Mouse (Mus musculus) lung, embryonic 15.5 days (tissue): ENCODE measurements at regions not wholly inside any gene's neighbourhood (a gene's known extent, or its start where the extent isn't known, plus 50 kb on each side); places are given as distances from the start of the nearest gene placed in this dataset.
A peak's percentile ranks its signal among the peaks of the same experiment; 100 is the strongest.

ENCODE experiments used
- ATAC-seq: fragments of 200-750 bp; cut with Nextera tagmentation; 2 replicates; pipeline ENCODE4 v1.8.0; 2017; ENCODE audit warnings: moderate number of reproducible peaks, borderline replicate concordance; ENCODE audit not compliant: low FRiP score, low TSS enrichment; ENCODE audit errors: extremely low read depth
- H3K27ac ChIP-seq: fragments of 300-500 bp; sonication (generic); 2 replicates; pipeline ENCODE4 v1.5.1; 2015; ENCODE audit warnings: moderate library complexity, mild to moderate bottlenecking, inconsistent platforms
- H3K27me3 ChIP-seq: fragments of 300-500 bp; sonication (generic); 2 replicates; pipeline ENCODE4 v1.6.1; 2015; ENCODE audit warnings: inconsistent platforms
- H3K36me3 ChIP-seq: fragments of 300-500 bp; sonication (generic); 2 replicates; pipeline ENCODE4 v1.6.1; 2015; ENCODE audit warnings: inconsistent platforms
- H3K4me1 ChIP-seq: fragments of 300-500 bp; sonication (generic); 2 replicates; pipeline ENCODE4 v1.6.1; 2015; ENCODE audit warnings: inconsistent platforms
- H3K4me2 ChIP-seq: fragments of 300-500 bp; sonication (generic); 2 replicates; pipeline ENCODE4 v1.6.1; 2015; ENCODE audit warnings: inconsistent platforms, mild to moderate bottlenecking, moderate library complexity
- H3K4me3 ChIP-seq: fragments of 300-500 bp; sonication (generic); 2 replicates; pipeline ENCODE4 v1.5.1; 2015; ENCODE audit warnings: mild to moderate bottlenecking, inconsistent platforms
- H3K9ac ChIP-seq: fragments of 300-500 bp; sonication (generic); 2 replicates; pipeline ENCODE4 v1.6.1; 2015; ENCODE audit warnings: inconsistent platforms
- H3K9me3 ChIP-seq: fragments of 300-500 bp; sonication (generic); 2 replicates; pipeline ENCODE4 v1.6.1; 2016; ENCODE audit warnings: inconsistent platforms
- WGBS: fragments of 180-500 bp; shearing (Covaris S2); methylation state at CpG from one replicate; pipeline ENCODE4 v1.1.7; 2015; 5-methylcytosine and 5-hydroxymethylcytosine counted together

DNA sequence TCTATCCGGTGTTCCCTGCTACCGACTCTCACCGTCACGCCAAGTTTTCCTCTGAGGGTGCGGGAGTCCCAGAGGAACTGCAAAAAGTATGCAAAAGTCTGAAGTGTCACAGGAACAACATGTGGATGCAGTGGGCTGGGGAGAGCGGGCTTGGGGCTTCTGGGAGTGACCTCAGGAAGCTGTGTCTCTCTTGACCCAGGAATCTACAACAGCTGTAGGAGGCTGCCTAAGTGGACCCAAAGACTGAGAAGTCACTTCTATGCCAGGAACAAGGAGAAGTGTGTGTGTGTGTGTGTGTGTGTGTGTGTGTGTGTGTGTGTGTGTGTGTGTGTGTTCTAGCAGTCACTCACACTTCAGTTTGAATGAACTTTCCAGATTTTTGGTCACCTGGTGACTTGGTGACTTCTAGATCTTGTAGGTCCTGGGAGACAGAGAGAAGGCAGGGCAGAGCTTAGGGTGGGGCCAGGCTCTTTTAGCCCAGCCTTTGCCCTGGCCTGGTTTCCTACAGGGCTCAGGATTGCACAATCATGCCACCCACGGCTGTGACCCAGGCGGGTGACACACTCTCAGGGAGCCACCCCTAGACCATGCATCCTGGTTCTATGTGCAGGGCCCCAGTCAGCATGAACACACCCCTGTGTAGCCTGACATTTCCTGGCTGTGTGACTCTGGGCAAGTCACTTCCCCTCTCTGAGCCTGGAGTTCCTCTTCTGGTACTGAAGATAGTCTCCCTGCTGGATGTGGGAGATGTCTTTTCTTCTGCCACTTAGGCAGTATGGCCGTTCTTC is 70.2 kb upstream of the Tmem189 start:
- no peak overlapping the region for H3K4me2 ChIP-seq
- peaks cover 44% of the 10 kb centered on the region for H3K4me1 ChIP-seq
- no peak overlapping the region for H3K4me3 ChIP-seq
- 78% methylated on average over 9 of the region's 9 CpGs for WGBS
- H3K27ac ChIP-seq, result peak overlapping the region; percentile 9; the same call in 1 of the 2 replicates
- no peak for ATAC-seq
- H3K36me3 ChIP-seq, result no peaks in the 10 kb centered on the region
- no peaks in the 10 kb centered on the region for H3K27me3 ChIP-seq
- no peak overlapping the region for H3K9ac ChIP-seq
- H3K9me3 ChIP-seq, result no peaks in the 10 kb centered on the region

DNA sequence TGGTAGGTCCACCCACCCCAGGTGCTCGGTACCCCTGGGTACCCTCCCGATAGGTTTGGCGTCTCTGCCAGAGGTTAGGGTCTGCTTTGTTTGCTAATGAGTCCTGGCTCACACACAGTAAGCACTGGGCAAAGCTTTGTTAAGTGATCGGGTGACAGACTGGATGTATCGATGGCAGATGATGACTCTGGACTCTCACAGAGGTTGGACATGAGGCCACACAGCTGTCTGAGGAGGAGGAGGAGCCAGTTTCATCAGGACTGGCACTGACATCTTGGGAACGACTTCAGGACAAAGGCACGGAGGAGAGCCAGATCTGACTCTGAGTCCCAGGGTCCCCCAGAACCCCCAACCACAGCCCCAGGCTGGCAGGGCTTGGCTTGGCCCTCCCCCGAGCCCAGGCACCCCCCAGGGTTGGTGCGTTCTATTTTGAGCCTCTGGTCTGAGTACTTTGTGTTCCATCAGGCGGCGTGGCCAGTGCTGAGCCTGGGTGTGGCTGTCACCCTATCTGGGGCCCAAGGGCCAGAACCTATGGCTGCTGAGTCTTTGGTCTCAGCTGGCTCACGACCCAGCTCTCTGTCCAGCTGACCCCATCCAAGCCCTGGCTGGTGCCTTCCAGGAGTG is 67.6 kb upstream of the Tmem189 start:
- Histone ChIP-seq H3K27ac (0 out of 2 replicates have a peak overlapping the region, but pooled peaks have one; percentile 35), H3K36me3 (no peaks in the 10 kb centered on the region), H3K9ac (no peak overlapping the region), H3K4me1 (peaks cover 41% of the 10 kb centered on the region), H3K9me3 (no peaks in the 10 kb centered on the region), H3K4me3 (no peak overlapping the region), H3K4me2 (no peak overlapping the region; the same call in 1 of the 2 replicates), H3K27me3 (no peaks in the 10 kb centered on the region)
- ATAC-seq, result 0 out of 2 replicates have a peak, but pooled peaks have one; percentile 21
- 34% methylated on average over 12 of the region's 12 CpGs for WGBS

DNA sequence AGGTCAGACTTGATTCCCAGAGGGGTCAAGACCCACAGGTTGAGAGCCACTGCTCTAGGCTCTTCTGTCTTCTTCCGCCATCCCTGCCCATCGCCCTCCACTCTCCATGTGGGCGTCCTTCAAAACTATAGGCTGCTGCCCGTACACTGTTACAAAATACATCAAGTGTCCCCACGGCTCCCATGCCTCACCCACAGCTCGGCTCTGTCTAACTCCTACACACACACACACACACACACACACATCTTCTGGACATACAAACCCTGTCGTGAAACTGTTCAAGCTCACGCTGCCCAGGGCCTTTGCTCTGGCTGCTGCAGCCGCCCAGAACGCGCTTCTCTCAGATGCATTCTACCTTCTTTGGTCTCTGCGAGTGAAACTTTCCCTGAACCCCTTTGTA is 67.1 kb upstream of the Tmem189 start:
- H3K4me3 ChIP-seq, result no peak overlapping the region
- 71% methylated on average over 12 of the region's 12 CpGs for WGBS
- no peak for ATAC-seq
- H3K36me3 ChIP-seq, result no peaks in the 10 kb centered on the region
- H3K4me1 ChIP-seq, result peaks cover 39% of the 10 kb centered on the region
- H3K9me3 ChIP-seq, result no peaks in the 10 kb centered on the region
- no peak overlapping the region for H3K9ac ChIP-seq
- no peak overlapping the region for H3K4me2 ChIP-seq
- H3K27me3 ChIP-seq, result no peaks in the 10 kb centered on the region
- H3K27ac ChIP-seq, result 0 out of 2 replicates have a peak overlapping the region, but pooled peaks have one; percentile 35

DNA sequence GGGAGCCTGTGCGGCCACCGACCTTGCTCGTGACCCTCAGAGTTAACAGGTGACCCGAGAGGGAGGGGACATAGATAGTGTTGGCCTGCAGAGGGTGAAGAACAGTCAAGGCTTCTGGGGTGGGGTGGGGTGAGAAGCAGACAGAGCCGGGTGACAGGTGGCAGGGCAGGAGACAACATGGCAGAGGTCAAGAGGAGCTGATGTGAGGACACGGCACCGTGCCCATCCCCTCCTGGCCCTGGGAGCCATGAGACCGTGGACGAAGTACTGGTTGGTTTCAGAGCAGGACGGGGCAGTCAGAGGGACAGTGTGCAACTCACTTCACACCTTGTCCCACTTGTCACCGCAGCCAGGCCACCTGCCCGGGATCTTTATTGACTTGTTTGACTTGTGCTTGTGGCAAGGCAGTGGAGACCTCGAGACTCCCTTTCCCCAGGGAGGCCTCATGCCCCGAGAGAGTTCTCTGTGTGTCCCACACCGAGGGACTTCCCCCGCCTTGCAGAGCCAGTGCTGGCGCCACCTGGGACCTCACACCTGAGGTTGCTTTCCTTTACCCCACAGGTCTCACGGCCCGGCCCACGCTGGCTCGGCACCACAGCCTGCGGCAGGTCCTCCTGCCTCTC is 65.4 kb upstream of the Tmem189 start:
- H3K27ac ChIP-seq, result no peak overlapping the region
- no peak overlapping the region for H3K4me2 ChIP-seq
- no peaks in the 10 kb centered on the region for H3K27me3 ChIP-seq
- no peak overlapping the region for H3K9ac ChIP-seq
- WGBS, result 54% methylated on average over 21 of the region's 22 CpGs
- no peak for ATAC-seq
- no peak overlapping the region for H3K4me3 ChIP-seq
- no peaks in the 10 kb centered on the region for H3K36me3 ChIP-seq
- no peaks in the 10 kb centered on the region for H3K9me3 ChIP-seq
- H3K4me1 ChIP-seq, result peaks cover 25% of the 10 kb centered on the region

DNA sequence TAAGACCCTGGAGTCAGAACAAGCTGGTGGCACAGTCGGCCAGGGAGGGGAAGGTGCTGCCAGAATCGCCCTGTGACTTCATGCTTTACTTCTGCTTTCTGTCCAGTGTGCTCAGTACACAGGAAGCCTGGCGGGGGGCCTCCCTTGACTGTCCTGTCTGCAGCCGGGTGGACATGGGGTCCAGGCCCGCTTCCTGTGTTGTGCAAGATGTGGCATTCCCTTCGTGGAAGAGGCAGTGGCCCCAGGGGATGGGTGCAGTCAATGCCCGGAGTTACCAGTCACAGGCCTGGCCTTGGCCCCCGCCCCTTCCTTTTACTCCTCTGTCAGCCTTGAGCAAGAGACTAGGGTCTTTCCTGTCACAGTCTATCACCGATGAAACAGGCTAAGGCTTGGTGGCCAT is 64.3 kb upstream of the Tmem189 start:
- Histone ChIP-seq H3K4me3 (no peak overlapping the region), H3K9ac (no peak overlapping the region), H3K27ac (no peak overlapping the region), H3K27me3 (no peaks in the 10 kb centered on the region), H3K36me3 (no peaks in the 10 kb centered on the region), H3K9me3 (no peaks in the 10 kb centered on the region), H3K4me2 (no peak overlapping the region), H3K4me1 (peaks cover 20% of the 10 kb centered on the region)
- 68% methylated on average over 9 of the region's 9 CpGs for WGBS
- peak; percentile 27; the same call in 1 of the 2 replicates for ATAC-seq

DNA sequence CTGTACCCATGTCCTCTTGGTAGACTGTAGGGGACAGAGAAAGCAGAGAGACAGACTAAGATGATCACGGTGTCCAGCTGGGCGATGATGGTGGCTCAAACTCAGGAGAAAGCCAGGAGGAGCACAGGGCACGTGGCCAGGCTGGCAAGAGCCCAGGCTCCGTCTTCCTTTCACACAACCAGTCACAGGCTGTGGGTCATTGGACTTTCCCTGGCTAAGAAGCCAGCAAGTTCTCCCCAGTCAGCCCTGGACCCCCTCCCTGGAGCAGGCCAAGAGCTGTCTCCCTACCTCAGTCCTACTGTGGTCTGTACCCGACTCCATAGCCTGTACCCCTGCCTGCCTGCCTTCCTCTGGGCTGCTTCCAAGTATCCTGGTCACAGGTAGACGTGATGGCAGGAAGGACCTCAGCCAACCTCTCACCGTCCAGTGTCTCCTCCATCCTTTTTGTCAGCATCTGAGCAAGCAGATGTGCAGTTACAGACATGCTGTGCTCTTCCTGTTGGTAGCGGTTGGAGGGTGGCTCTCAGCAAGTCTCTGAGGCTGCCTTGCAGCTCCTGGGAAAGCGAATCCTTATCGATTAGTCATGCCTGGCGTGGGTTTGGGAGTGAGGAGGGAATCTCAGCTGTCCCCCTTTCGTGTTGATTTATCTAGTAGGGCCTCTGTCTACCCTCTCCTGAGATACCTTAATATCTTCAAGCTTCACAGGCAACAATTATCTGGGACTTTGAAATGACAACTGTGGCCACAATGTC is 63.4 kb upstream of the Tmem189 start:
- Histone ChIP-seq H3K9ac (no peak overlapping the region), H3K4me2 (no peak overlapping the region), H3K27ac (no peak overlapping the region), H3K36me3 (no peaks in the 10 kb centered on the region), H3K27me3 (no peaks in the 10 kb centered on the region), H3K4me1 (peaks cover 19% of the 10 kb centered on the region), H3K4me3 (no peak overlapping the region), H3K9me3 (no peaks in the 10 kb centered on the region)
- WGBS, result 59% methylated on average over 12 of the region's 12 CpGs
- no peak for ATAC-seq

DNA sequence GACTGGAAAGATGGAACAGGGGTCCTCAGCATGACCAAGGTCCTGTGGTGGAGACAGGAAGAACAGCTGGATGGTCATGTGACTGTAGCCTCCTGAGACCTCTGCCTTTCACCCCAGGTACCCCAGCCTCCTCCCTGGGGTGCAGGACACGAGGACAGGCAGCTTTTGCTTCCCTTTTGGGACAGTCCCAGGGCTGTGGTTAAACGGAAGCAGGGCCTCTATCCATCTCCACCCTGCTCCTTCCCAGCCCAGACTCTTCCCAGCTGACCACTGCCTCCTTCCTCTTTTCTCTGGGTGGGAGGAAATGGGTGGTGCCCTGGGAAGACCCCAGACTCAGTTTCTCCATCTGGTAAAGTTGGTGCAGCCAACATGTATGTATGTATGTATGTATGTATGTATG is 62.0 kb upstream of the Tmem189 start:
- H3K4me1 ChIP-seq, result peaks cover 17% of the 10 kb centered on the region
- no peak overlapping the region for H3K4me2 ChIP-seq
- H3K36me3 ChIP-seq, result no peaks in the 10 kb centered on the region
- no peak for ATAC-seq
- 37% methylated on average over 2 of the region's 2 CpGs for whole genome bisulfite sequencing
- H3K27me3 ChIP-seq, result no peaks in the 10 kb centered on the region
- no peak overlapping the region for H3K9ac ChIP-seq
- no peaks in the 10 kb centered on the region for H3K9me3 ChIP-seq
- H3K4me3 ChIP-seq, result no peak overlapping the region
- no peak overlapping the region for H3K27ac ChIP-seq

DNA sequence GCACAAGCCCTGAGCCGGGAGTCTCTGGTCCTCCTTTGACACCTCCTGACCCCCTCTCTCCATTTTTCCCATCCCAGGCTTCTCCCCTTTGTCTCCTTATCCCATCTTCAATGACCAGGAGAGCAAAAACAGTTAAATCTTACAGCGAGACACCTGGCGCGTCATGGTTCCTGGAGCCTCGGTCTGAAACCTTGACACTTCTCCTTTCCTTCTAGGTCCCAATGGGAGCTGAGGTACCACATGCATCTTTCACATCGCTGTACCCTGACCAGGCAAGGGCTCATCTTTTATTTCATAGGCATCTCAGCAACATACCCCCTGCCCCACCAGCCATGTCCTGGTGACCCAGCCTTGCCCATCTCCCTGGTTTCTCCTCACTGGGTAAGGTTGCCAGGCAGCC is 58.7 kb upstream of the Tmem189 start:
- ATAC-seq, result no peak
- no peak overlapping the region for H3K9ac ChIP-seq
- no peak overlapping the region for H3K27ac ChIP-seq
- H3K4me2 ChIP-seq, result no peak overlapping the region
- no peaks in the 10 kb centered on the region for H3K9me3 ChIP-seq
- H3K4me3 ChIP-seq, result no peak overlapping the region
- WGBS, result 89% methylated on average over 6 of the region's 6 CpGs
- H3K36me3 ChIP-seq, result no peaks in the 10 kb centered on the region
- peaks cover 36% of the 10 kb centered on the region for H3K4me1 ChIP-seq
- no peaks in the 10 kb centered on the region for H3K27me3 ChIP-seq

DNA sequence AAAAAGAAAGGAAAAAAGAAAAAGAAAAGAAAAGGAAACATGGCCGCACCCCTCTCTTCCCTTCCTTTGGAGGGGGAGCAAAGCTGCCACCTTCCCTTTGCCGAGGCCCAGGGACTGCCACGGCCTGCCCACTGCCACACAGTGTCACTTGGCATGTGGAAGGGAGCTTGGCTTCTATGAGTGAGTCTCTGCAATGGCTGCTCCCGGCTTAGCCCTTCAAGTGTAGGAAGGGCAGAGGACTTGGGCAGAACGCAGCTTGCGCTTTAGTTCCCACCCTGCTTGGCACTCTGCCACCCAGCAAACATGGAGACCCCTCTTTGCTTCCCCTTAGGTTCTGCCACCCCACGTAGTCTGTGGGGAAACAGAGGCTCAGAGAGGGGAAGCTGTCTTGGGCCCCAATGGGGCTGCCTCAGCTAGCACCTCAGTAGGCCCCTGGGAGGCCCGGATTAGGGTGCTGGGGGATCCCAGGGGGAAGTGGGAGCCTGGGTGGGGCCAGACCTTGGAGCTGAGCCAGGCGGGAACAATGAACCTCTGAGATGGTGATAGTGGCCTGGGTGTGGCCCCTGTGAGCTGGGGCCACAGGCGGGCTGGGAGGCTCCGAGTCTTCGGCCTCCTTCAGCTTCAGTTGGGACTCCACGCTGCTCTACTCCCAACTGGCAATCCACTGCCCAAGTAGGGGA is 57.7 kb upstream of the Tmem189 start:
- Histone ChIP-seq H3K4me3 (no peak overlapping the region), H3K27me3 (no peaks in the 10 kb centered on the region), H3K9me3 (no peaks in the 10 kb centered on the region), H3K36me3 (no peaks in the 10 kb centered on the region), H3K4me2 (no peak overlapping the region), H3K27ac (peak overlapping the region; percentile 55), H3K4me1 (peaks cover 32% of the 10 kb centered on the region), H3K9ac (no peak overlapping the region)
- WGBS, result 55% methylated on average over 13 of the region's 13 CpGs
- no peak for ATAC-seq

DNA sequence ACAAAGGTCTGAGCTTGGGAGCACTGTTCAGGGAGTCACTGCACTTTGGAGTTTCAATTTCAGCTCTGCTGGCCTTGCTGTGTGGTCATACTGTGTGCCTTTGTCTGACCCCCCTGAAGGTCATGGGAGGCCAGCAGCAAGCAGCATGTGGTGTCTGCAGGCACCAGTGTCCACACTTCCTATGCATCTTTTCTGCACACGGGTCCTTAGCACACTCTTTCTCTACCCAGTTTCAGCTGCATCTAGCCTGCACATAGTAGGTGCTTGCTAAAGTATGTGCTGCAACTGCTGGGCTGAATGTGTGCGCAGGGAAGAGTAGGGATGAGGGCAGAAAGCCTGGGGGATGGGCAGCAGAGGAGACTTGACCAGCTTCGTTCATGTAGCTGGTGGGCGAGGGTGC is 56.7 kb upstream of the Tmem189 start:
- Histone ChIP-seq H3K4me3 (no peak overlapping the region), H3K4me2 (no peak overlapping the region), H3K27me3 (no peaks in the 10 kb centered on the region), H3K36me3 (no peaks in the 10 kb centered on the region), H3K4me1 (peaks cover 32% of the 10 kb centered on the region), H3K9me3 (no peaks in the 10 kb centered on the region), H3K9ac (no peak overlapping the region), H3K27ac (no peak overlapping the region)
- no peak for ATAC-seq
- WGBS, result 84% methylated on average over 4 of the region's 4 CpGs

DNA sequence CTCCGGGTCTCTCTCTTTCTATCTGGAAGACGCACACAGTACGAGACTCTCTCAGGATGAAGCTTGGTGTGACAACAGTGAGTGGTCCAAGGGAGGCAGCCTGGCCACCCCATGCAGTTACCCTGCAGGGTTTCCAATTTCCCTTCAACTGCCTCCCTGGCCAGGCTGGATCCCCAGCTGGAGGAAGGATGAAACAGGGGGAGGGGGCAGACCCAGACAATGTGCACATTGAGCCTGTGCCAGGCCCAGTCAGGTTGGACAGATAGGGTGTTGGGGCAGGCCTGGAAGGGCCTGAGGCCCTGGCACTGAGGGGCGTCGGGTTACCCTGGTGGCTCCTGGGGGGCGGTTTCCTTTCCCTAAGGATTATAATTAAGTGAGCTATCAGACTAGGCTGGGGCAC is 55.8 kb upstream of the Tmem189 start:
- no peak overlapping the region for H3K27ac ChIP-seq
- no peaks in the 10 kb centered on the region for H3K27me3 ChIP-seq
- no peak overlapping the region for H3K4me3 ChIP-seq
- ATAC-seq, result no peak
- H3K36me3 ChIP-seq, result no peaks in the 10 kb centered on the region
- 56% methylated on average over 6 of the region's 6 CpGs for WGBS
- peaks cover 37% of the 10 kb centered on the region for H3K4me1 ChIP-seq
- no peak overlapping the region for H3K9ac ChIP-seq
- H3K4me2 ChIP-seq, result no peak overlapping the region
- no peaks in the 10 kb centered on the region for H3K9me3 ChIP-seq
